Mouse (Mus musculus): Measurements from ENCODE around the gene Gm45618. TPM values are rescaled to one million over a fixed set of nuclear protein-coding genes. Genes with fewer than 3 reads are reported as not detected.
A peak's percentile ranks its signal among the peaks of the same experiment; 100 is the strongest.

Gm45618 gene
- polyA plus RNA-seq, 1 experiment from 2014 or later, result not detected

- Histone ChIP-seq H3K9me3 (ENCODE audit: control insufficient read depth, low read length) (no peaks in the 10 kb centered on the region), H3K4me1 (ENCODE audit: control insufficient read depth, insufficient read depth, low read length) (0 out of 2 replicates have a peak, but pooled peaks cover 5% of the 10 kb centered on the region), H3K36me3 (ENCODE audit: control insufficient read depth, insufficient read depth, low read length) (no peaks in the 10 kb centered on the region), H3K27me3 (ENCODE audit: control insufficient read depth, insufficient read depth, low read length) (peaks cover 55% of the 10 kb centered on the region), H3K4me2 (ENCODE audit: low read depth, severe bottlenecking) (peak overlapping the region; percentile 61), H3K27ac (replicated peaks; ENCODE audit: low read depth, low read length) (no peak overlapping the region), H3K9ac (ENCODE audit: low read length) (peak overlapping the region; percentile 52), H3K4me3 (ENCODE audit: low read depth, low read length) (peak overlapping the region; percentile 35)
- no peak for ATAC-seq (ENCODE audit: insufficient number of reproducible peaks, low FRiP score, low TSS enrichment, low read depth)
- peak; percentile 55 for DNase-seq (ENCODE audit: low spot score)
- WGBS, result 2% methylated on average over 29 of the region's 38 CpGs
Observed at GRCm38 (mm10) chr7:142082179-142082578, 38.4 kb downstream of the Gm45618 start.

DNA sequence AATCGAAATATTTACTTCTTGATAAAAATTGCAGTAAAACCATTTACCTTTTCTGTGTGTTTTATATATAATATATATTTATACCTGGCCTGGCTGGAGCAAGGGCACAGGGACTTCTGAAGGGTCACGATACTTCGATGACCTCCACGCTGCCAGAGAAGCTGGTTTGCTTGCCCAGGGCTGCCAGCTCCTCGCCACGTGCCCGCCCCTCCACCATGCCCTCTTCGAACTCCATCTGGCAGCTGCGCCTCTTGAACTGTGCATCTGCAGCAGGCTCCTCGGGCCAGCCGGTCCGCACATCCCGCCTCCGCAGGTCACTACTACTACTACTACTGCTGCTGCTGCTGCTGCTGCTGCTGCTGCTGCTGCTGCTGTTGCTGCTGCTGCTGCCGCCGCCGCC, 38.8 kb downstream of the Gm45618 start:
- no peak overlapping the region; the same call in 1 of the 2 replicates for H3K9ac ChIP-seq (ENCODE audit: low read length)
- ATAC-seq (ENCODE audit: insufficient number of reproducible peaks, low FRiP score, low TSS enrichment, low read depth) (no peak), DNase-seq (ENCODE audit: low spot score) (peak; percentile 42)
- WGBS, result 22% methylated on average over 16 of the region's 17 CpGs
- 0 out of 2 replicates have a peak, but pooled peaks cover 5% of the 10 kb centered on the region for H3K4me1 ChIP-seq (ENCODE audit: control insufficient read depth, insufficient read depth, low read length)
- no peaks in the 10 kb centered on the region for H3K9me3 ChIP-seq (ENCODE audit: control insufficient read depth, low read length)
- no peaks in the 10 kb centered on the region for H3K36me3 ChIP-seq (ENCODE audit: control insufficient read depth, insufficient read depth, low read length)
- H3K4me2 ChIP-seq (ENCODE audit: low read depth, severe bottlenecking), result peak overlapping the region; percentile 61
- H3K4me3 ChIP-seq (ENCODE audit: low read depth, low read length), result peak overlapping the region; percentile 35
- H3K27ac ChIP-seq (replicated peaks; ENCODE audit: low read depth, low read length), result no peak overlapping the region
- peaks cover 55% of the 10 kb centered on the region for H3K27me3 ChIP-seq (ENCODE audit: control insufficient read depth, insufficient read depth, low read length)

DNA sequence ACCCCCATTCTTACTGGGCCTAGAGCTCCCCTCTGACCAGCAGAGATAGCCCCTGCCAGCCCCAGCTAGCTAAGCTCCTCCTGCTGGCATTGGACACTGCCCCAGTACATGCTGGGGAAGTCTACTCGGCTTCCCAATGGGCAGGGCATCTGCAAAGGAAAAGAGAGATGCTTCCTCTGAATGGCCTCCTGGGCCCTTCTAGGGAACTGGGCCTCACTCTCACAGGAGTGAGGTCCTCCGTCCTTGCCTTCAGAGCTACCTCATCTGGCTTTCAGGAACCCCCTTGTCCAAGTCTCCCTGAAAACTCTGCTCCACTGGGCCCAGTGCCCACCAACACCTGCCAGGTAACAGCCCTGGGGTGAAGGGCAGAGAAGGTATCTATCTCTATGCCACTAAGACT, 39.7 kb downstream of the Gm45618 start:
- H3K4me1 ChIP-seq (ENCODE audit: control insufficient read depth, insufficient read depth, low read length), result 0 out of 2 replicates have a peak, but pooled peaks cover 5% of the 10 kb centered on the region
- 64% methylated on average over 2 of the region's 2 CpGs for WGBS
- ATAC-seq (ENCODE audit: insufficient number of reproducible peaks, low FRiP score, low TSS enrichment, low read depth), result no peak

DNA sequence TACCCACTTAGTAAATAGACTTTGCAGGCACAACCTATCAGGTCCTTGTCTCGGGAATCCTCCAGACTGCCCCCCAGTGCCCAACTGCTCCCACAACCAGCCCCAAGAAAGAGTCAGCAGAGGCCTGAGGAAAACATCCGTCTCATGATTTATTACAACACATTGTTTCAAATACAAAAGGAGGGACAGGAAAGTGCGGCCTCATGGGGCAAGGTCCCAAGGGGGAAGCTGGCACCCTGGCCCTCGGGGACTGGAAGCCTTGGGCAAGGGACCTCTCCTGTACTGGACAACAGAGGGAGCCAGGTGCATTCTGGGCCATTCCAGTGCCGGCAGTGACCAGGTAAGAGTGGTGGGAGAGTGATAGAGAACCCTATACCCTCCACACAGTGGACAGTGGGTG, 41.2 kb downstream of the Gm45618 start:
- H3K27ac ChIP-seq (replicated peaks; ENCODE audit: low read depth, low read length), result no peak overlapping the region
- ATAC-seq (ENCODE audit: insufficient number of reproducible peaks, low FRiP score, low TSS enrichment, low read depth) (no peak), DNase-seq (ENCODE audit: low spot score) (no peak)
- H3K9ac ChIP-seq (ENCODE audit: low read length), result no peak overlapping the region
- no peaks in the 10 kb centered on the region for H3K9me3 ChIP-seq (ENCODE audit: control insufficient read depth, low read length)
- no peak overlapping the region for H3K4me2 ChIP-seq (ENCODE audit: low read depth, severe bottlenecking)
- H3K4me3 ChIP-seq (ENCODE audit: low read depth, low read length), result no peak overlapping the region
- no peaks in the 10 kb centered on the region for H3K36me3 ChIP-seq (ENCODE audit: control insufficient read depth, insufficient read depth, low read length)
- H3K27me3 ChIP-seq (ENCODE audit: control insufficient read depth, insufficient read depth, low read length), result peaks cover 47% of the 10 kb centered on the region
- H3K4me1 ChIP-seq (ENCODE audit: control insufficient read depth, insufficient read depth, low read length), result 0 out of 2 replicates have a peak, but pooled peaks cover 5% of the 10 kb centered on the region
- WGBS, result 53% methylated on average over 5 of the region's 5 CpGs

More for the DNA sequence above, 39.7 kb downstream of the Gm45618 start:
- Histone ChIP-seq H3K4me2 (ENCODE audit: low read depth, severe bottlenecking) (no peak overlapping the region), H3K27ac (replicated peaks; ENCODE audit: low read depth, low read length) (no peak overlapping the region), H3K36me3 (ENCODE audit: control insufficient read depth, insufficient read depth, low read length) (no peaks in the 10 kb centered on the region), H3K4me3 (ENCODE audit: low read depth, low read length) (no peak overlapping the region), H3K27me3 (ENCODE audit: control insufficient read depth, insufficient read depth, low read length) (peaks cover 55% of the 10 kb centered on the region), H3K9ac (ENCODE audit: low read length) (no peak overlapping the region), H3K9me3 (ENCODE audit: control insufficient read depth, low read length) (no peaks in the 10 kb centered on the region)
- DNase-seq (ENCODE audit: low spot score), result no peak

DNA sequence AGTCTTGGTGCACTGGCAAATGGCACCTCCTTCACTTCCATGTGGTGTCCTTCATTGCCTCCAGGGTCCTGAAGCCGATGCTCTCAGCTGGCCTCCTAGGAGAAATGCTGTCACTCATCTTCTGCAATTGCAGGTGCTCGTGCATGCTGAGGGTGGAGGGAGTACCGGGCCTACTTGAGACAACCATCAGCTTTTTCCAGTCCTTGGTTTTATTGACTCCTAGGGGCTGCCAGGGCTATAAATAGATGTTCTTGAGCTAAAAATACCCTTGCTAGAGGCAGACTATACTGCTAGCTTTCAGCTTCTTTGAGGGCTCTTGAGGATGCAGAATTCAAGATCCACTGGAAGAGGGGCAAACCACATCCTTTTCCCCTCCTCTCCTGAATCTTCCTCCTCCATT, 43.4 kb downstream of the Gm45618 start:
- H3K36me3 ChIP-seq (ENCODE audit: control insufficient read depth, insufficient read depth, low read length), result no peaks in the 10 kb centered on the region
- no peak overlapping the region for H3K4me3 ChIP-seq (ENCODE audit: low read depth, low read length)
- DNase-seq (ENCODE audit: low spot score) (no peak), ATAC-seq (ENCODE audit: insufficient number of reproducible peaks, low FRiP score, low TSS enrichment, low read depth) (no peak)
- 0 out of 2 replicates have a peak, but pooled peaks cover 2% of the 10 kb centered on the region for H3K4me1 ChIP-seq (ENCODE audit: control insufficient read depth, insufficient read depth, low read length)
- no peak overlapping the region for H3K9ac ChIP-seq (ENCODE audit: low read length)
- peaks cover 25% of the 10 kb centered on the region for H3K27me3 ChIP-seq (ENCODE audit: control insufficient read depth, insufficient read depth, low read length)
- WGBS, result 80% methylated on average over 3 of the region's 3 CpGs
- no peak overlapping the region for H3K4me2 ChIP-seq (ENCODE audit: low read depth, severe bottlenecking)
- H3K27ac ChIP-seq (replicated peaks; ENCODE audit: low read depth, low read length), result no peak overlapping the region
- H3K9me3 ChIP-seq (ENCODE audit: control insufficient read depth, low read length), result no peaks in the 10 kb centered on the region

- Histone ChIP-seq H3K4me2 (ENCODE audit: low read depth, severe bottlenecking) (no peak overlapping the region), H3K4me1 (ENCODE audit: control insufficient read depth, insufficient read depth, low read length) (no peaks in the 10 kb centered on the region), H3K9ac (ENCODE audit: low read length) (no peak overlapping the region), H3K36me3 (ENCODE audit: control insufficient read depth, insufficient read depth, low read length) (no peaks in the 10 kb centered on the region), H3K27me3 (ENCODE audit: control insufficient read depth, insufficient read depth, low read length) (no peaks in the 10 kb centered on the region), H3K27ac (replicated peaks; ENCODE audit: low read depth, low read length) (no peak overlapping the region), H3K4me3 (ENCODE audit: low read depth, low read length) (no peak overlapping the region), H3K9me3 (ENCODE audit: control insufficient read depth, low read length) (no peaks in the 10 kb centered on the region)
- DNase-seq (ENCODE audit: low spot score), result no peak
- no peak for ATAC-seq (ENCODE audit: insufficient number of reproducible peaks, low FRiP score, low TSS enrichment, low read depth)
- WGBS, result 70% methylated on average over 8 of the region's 8 CpGs
Observed at GRCm38 (mm10) chr7:142074146-142074886, 46.2 kb downstream of the Gm45618 start.

GRCm38 (mm10) chr7:142071717-142072116, 48.8 kb downstream of the Gm45618 start:
- Histone ChIP-seq H3K27me3 (ENCODE audit: control insufficient read depth, insufficient read depth, low read length) (no peaks in the 10 kb centered on the region), H3K36me3 (ENCODE audit: control insufficient read depth, insufficient read depth, low read length) (no peaks in the 10 kb centered on the region)
- DNase-seq (ENCODE audit: low spot score), result no peak

GRCm38 (mm10) chr7:142071212-142071578, 49.3 kb downstream of the Gm45618 start:
- 5% methylated on average over 8 of the region's 10 CpGs for WGBS
- H3K27ac ChIP-seq (replicated peaks; ENCODE audit: low read depth, low read length), result no peak overlapping the region
- H3K4me3 ChIP-seq (ENCODE audit: low read depth, low read length), result no peak overlapping the region
- H3K36me3 ChIP-seq (ENCODE audit: control insufficient read depth, insufficient read depth, low read length), result no peaks in the 10 kb centered on the region
- no peaks in the 10 kb centered on the region for H3K27me3 ChIP-seq (ENCODE audit: control insufficient read depth, insufficient read depth, low read length)
- ATAC-seq (ENCODE audit: insufficient number of reproducible peaks, low FRiP score, low TSS enrichment, low read depth) (no peak), DNase-seq (ENCODE audit: low spot score) (no peak)
- H3K9me3 ChIP-seq (ENCODE audit: control insufficient read depth, low read length), result no peaks in the 10 kb centered on the region
- H3K9ac ChIP-seq (ENCODE audit: low read length), result no peak overlapping the region
- no peaks in the 10 kb centered on the region for H3K4me1 ChIP-seq (ENCODE audit: control insufficient read depth, insufficient read depth, low read length)
- no peak overlapping the region for H3K4me2 ChIP-seq (ENCODE audit: low read depth, severe bottlenecking)

More at GRCm38 (mm10) chr7:142071717-142072116, 48.8 kb downstream of the Gm45618 start:
- Histone ChIP-seq H3K4me3 (ENCODE audit: low read depth, low read length) (no peak overlapping the region), H3K9me3 (ENCODE audit: control insufficient read depth, low read length) (no peaks in the 10 kb centered on the region), H3K4me1 (ENCODE audit: control insufficient read depth, insufficient read depth, low read length) (no peaks in the 10 kb centered on the region), H3K27ac (replicated peaks; ENCODE audit: low read depth, low read length) (no peak overlapping the region), H3K4me2 (ENCODE audit: low read depth, severe bottlenecking) (no peak overlapping the region), H3K9ac (ENCODE audit: low read length) (no peak overlapping the region)
- ATAC-seq (ENCODE audit: insufficient number of reproducible peaks, low FRiP score, low TSS enrichment, low read depth), result no peak

Data from limb, embryonic 11.5 days (tissue).